Mouse (Mus musculus) urinary bladder, postnatal 10 days (tissue): Measurements from ENCODE around the gene Cacnb1.
A peak's percentile ranks its signal among the peaks of the same experiment; 100 is the strongest.

ENCODE experiments used
- DNase-seq: peaks from one replicate; pipeline ENCODE4 v3.0.0; 2022; ENCODE audit warnings: low spot score

Gene Cacnb1

GRCm38 (mm10) chr11:98040975-98041374 is 18.1 kb upstream of the Cacnb1 start:
- DNase-seq: no peak

GRCm38 (mm10) chr11:98037871-98038270 is 15.0 kb upstream of the Cacnb1 start:
- DNase-seq: no peak

GRCm38 (mm10) chr11:98035977-98036377 is 13.1 kb upstream of the Cacnb1 start:
- DNase-seq: no peak

- no peak for DNase-seq
Measured at GRCm38 (mm10) chr11:98034840-98035239, 12.0 kb upstream of the Cacnb1 start.

GRCm38 (mm10) chr11:98034061-98034460 is 11.2 kb upstream of the Cacnb1 start:
- DNase-seq: no peak

- DNase-seq: no peak
Measured at GRCm38 (mm10) chr11:98031443-98031770, 8.6 kb upstream of the Cacnb1 start.

GRCm38 (mm10) chr11:98030701-98031442 is 8.0 kb upstream of the Cacnb1 start:
- DNase-seq: no peak

GRCm38 (mm10) chr11:98027785-98028184 is 5.0 kb upstream of the Cacnb1 start:
- DNase-seq: no peak

GRCm38 (mm10) chr11:98027297-98027688 is 4.5 kb upstream of the Cacnb1 start:
- no peak for DNase-seq

GRCm38 (mm10) chr11:98026570-98027296 is 3.9 kb upstream of the Cacnb1 start, which contains the start of gene Rpl19:
Gene Rpl19 (plus strand): TSS chr11:98026710.
- peak; percentile 80 for DNase-seq

GRCm38 (mm10) chr11:98026248-98026569 is 3.4 kb upstream of the Cacnb1 start:
- DNase-seq: no peak

GRCm38 (mm10) chr11:98024516-98024915 is 1.7 kb upstream of the Cacnb1 start:
- DNase-seq: no peak

GRCm38 (mm10) chr11:98022253-98022554 is 630 bp downstream of the Cacnb1 start:
- no peak for DNase-seq

- no peak for DNase-seq
Measured at GRCm38 (mm10) chr11:98021565-98022252, 1.1 kb downstream of the Cacnb1 start.

- no peak for DNase-seq
Measured at GRCm38 (mm10) chr11:98021118-98021517, 1.7 kb downstream of the Cacnb1 start.

- no peak for DNase-seq
Measured at GRCm38 (mm10) chr11:98020710-98021109, 2.1 kb downstream of the Cacnb1 start.

- DNase-seq: no peak
Measured at GRCm38 (mm10) chr11:98019883-98020610, 2.8 kb downstream of the Cacnb1 start.

GRCm38 (mm10) chr11:98018858-98019641 is 3.8 kb downstream of the Cacnb1 start:
- no peak for DNase-seq

- DNase-seq: no peak
Measured at GRCm38 (mm10) chr11:98018222-98018621, 4.6 kb downstream of the Cacnb1 start.

GRCm38 (mm10) chr11:98016824-98017223 is 6.0 kb downstream of the Cacnb1 start:
- DNase-seq: no peak

GRCm38 (mm10) chr11:98016177-98016576 is 6.7 kb downstream of the Cacnb1 start:
- no peak for DNase-seq

GRCm38 (mm10) chr11:98012831-98013230 is 10.0 kb downstream of the Cacnb1 start:
- no peak for DNase-seq
